Mouse (Mus musculus): Measurements from ENCODE around the gene Fcrlb.

Fcrlb gene

DNA sequence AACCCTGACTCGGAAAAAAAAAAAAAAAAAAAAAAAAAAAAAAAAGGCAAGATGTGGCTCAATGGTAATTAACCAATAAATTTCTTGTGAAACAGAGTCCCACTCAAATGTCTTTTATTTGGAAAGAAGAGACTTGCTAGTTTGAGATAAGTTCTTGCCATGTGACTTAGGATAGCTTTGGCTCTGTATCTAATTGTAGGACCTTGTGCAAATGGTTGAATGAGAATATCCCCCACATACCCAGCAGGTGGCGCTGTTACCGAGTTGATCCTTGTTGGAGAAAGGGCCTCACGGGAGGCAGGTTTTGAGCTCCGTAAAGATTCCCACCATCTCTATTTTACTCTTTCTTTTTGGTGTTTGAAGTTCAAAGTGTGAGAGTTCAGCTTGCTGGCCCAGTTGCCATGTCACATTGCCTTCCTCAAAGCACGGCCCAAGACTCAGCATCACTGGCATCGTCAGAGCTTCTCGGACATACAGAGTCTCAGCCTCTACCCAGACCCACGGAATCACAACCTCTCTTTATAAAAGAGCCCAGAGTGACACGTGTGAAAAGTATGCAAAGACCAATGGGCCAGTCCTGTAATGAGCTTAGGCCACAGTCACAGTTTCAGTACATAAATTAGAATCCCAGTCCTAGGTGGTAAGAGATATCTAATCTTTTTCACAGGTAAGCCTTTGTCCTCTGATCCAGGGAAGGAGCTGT, 11.1 kb downstream of the Fcrlb start:
- H3K9me3 ChIP-seq (ENCODE audit: low read length): no peaks in the 10 kb centered on the region
- TF ChIP-seq CTCF (conservative IDR thresholded peaks at IDR 0.05; ENCODE audit: low read length) (peak; percentile 67), POU5F1 (IDR thresholded peaks at IDR 0.05; ENCODE audit: borderline replicate concordance, low read length) (no peak), NANOG (IDR thresholded peaks at IDR 0.05; ENCODE audit: borderline replicate concordance, low read length) (no peak)
- peaks cover 23% of the 10 kb centered on the region for H3K4me1 ChIP-seq (replicated peaks; ENCODE audit: low read depth, low read length)
- H3K27me3 ChIP-seq (ENCODE audit: insufficient read depth, low read length): peaks cover 12% of the 10 kb centered on the region
- H3K36me3 ChIP-seq (ENCODE audit: insufficient read depth, low read length): no peaks in the 10 kb centered on the region
- H3K4me3 ChIP-seq (replicated peaks; ENCODE audit: low read length): no peak overlapping the region

DNA sequence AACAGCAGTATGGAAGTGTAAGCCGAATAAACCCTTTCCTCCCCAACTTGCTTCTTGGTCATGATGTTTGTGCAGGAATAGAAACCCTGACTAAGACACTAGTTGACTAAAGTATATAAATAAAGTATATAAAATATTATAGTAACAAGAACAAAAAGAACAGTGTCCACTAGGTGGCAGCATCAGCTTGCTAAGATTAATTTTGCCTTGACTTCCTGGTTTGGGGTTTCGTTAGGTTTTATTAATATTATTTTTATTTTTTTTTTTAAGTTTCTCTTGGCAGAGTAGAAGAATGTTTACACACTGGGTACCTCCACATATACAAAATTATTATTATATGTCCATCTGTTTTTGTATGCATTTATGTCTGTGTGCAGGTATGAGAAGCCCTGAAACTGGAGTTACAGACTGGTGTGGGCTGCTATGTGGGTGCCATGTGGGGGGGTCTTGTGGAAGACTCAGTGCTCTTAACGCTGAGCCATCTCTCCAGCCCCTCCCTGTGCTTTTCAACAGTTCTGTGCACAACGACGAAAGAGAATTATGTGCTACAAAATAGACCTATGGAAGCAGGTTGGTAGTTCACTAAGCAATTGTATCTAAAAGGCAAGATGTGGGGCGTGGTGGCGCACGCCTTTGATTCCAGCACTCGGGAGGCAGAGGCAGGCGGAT, 11.8 kb downstream of the Fcrlb start:
- no peak overlapping the region for H3K4me3 ChIP-seq (replicated peaks; ENCODE audit: low read length)
- H3K4me1 ChIP-seq (replicated peaks; ENCODE audit: low read depth, low read length): peaks cover 29% of the 10 kb centered on the region
- peaks cover 6% of the 10 kb centered on the region for H3K27me3 ChIP-seq (ENCODE audit: insufficient read depth, low read length)
- no peaks in the 10 kb centered on the region for H3K9me3 ChIP-seq (ENCODE audit: low read length)
- H3K36me3 ChIP-seq (ENCODE audit: insufficient read depth, low read length): no peaks in the 10 kb centered on the region
- no peak for TF ChIP-seq POU5F1 (IDR thresholded peaks at IDR 0.05; ENCODE audit: borderline replicate concordance, low read length)
- TF ChIP-seq CTCF (conservative IDR thresholded peaks at IDR 0.05; ENCODE audit: low read length): peak; percentile 28; the same call in 1 of the 2 replicates

- H3K9me3 ChIP-seq (ENCODE audit: low read length): no peaks in the 10 kb centered on the region
- H3K4me1 ChIP-seq (replicated peaks; ENCODE audit: low read depth, low read length): peaks cover 44% of the 10 kb centered on the region
- H3K36me3 ChIP-seq (ENCODE audit: insufficient read depth, low read length): no peaks in the 10 kb centered on the region
- no peak overlapping the region for H3K4me3 ChIP-seq (replicated peaks; ENCODE audit: low read length)
- H3K27me3 ChIP-seq (ENCODE audit: insufficient read depth, low read length): no peaks in the 10 kb centered on the region
- TF ChIP-seq POU5F1 (IDR thresholded peaks at IDR 0.05; ENCODE audit: borderline replicate concordance, low read length) (no peak), CTCF (conservative IDR thresholded peaks at IDR 0.05; ENCODE audit: low read length) (no peak), NANOG (IDR thresholded peaks at IDR 0.05; ENCODE audit: borderline replicate concordance, low read length) (no peak)
Measured at GRCm38 (mm10) chr1:170898413-170899075, 14.2 kb downstream of the Fcrlb start.

DNA sequence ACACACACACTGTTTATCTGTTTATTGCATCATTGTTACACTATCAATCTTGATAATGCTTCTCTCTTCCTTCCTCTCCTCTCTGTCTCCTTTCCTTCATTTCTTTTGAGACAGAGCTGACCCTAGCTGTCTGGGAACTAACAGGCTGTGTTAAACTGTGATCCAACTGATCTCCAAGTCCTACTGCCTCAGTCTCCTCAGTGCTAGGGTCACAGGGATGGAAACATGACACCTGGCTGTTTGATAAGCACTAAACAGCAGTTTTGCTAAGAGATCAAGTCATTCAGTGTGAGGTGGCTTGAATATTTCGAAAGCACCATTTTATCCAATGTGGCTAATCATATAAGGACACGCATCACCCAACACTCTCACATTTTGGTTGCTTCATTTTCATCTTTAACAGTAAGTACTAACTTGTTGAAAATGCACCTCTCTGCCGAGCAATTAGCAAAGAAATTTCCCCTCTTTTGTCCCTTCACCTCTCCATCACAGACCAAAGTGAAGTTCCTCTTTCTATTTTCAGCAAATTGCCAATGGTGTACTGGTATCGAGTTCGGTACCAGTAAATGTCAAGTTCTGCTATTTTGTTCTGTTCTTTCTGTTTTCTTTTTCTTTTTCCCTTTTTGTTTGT, 16.0 kb downstream of the Fcrlb start:
- TF ChIP-seq POU5F1 (IDR thresholded peaks at IDR 0.05; ENCODE audit: borderline replicate concordance, low read length) (no peak), NANOG (IDR thresholded peaks at IDR 0.05; ENCODE audit: borderline replicate concordance, low read length) (no peak), CTCF (conservative IDR thresholded peaks at IDR 0.05; ENCODE audit: low read length) (no peak)
- H3K4me1 ChIP-seq (replicated peaks; ENCODE audit: low read depth, low read length): peaks cover 53% of the 10 kb centered on the region
- H3K9me3 ChIP-seq (ENCODE audit: low read length): no peaks in the 10 kb centered on the region
- H3K36me3 ChIP-seq (ENCODE audit: insufficient read depth, low read length): no peaks in the 10 kb centered on the region
- H3K4me3 ChIP-seq (replicated peaks; ENCODE audit: low read length): no peak overlapping the region
- no peaks in the 10 kb centered on the region for H3K27me3 ChIP-seq (ENCODE audit: insufficient read depth, low read length)

DNA sequence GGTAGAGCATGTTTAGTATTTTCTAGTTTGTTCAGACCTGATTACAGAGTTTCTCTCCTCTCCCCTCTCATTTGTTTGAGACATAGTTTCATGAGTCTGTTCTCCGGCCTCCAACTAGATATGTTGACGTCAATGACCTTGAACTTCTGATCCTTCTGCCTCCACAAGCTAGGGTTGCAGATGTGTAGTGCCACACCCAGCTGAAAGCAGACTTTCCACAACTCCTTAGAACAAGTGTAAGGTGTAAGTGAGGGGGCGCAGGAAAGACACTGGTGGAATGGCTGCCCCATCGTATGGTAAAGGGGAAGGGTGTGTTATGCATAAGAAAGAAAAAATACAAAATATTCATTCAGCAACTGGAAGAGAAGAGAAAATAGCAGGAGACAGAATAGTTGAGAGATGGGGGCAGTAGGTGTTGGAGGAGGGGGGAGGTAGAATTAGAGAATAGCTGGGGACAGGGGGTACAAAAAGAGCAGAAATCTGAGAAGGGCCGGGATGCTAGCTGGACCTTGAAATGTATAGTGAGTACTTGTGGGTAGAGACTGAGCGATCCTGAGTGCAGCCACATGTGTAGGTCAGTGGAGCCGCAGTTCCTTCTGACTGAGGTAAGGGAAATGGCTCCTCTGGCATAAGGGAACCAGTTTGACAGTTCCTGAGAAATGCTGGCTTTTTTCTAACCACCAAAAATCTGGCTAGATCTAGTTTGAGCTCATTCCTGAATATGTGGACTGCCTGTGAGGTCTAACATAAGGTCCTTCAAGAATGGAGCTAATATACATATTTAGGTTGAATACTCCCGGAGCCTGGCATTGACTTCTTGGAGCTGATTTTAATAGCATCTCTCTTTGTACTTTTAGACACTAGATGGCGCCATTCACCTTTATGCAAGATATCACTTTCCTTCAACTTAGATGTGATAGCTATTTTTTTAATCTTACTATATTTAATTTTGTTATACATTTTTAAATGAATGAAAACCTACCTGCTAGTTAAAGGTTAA, 17.8 kb downstream of the Fcrlb start:
- TF ChIP-seq POU5F1 (IDR thresholded peaks at IDR 0.05; ENCODE audit: borderline replicate concordance, low read length): no peak
- TF ChIP-seq NANOG (IDR thresholded peaks at IDR 0.05; ENCODE audit: borderline replicate concordance, low read length): peak; percentile 9; the same call in 1 of the 2 replicates
- peak; percentile 59 for TF ChIP-seq CTCF (conservative IDR thresholded peaks at IDR 0.05; ENCODE audit: low read length)
- H3K27me3 ChIP-seq (ENCODE audit: insufficient read depth, low read length): no peaks in the 10 kb centered on the region

GRCm38 (mm10) chr1:170892279-170892678, 20.5 kb downstream of the Fcrlb start:
- Histone ChIP-seq H3K36me3 (ENCODE audit: insufficient read depth, low read length) (no peaks in the 10 kb centered on the region), H3K27me3 (ENCODE audit: insufficient read depth, low read length) (no peaks in the 10 kb centered on the region), H3K9me3 (ENCODE audit: low read length) (no peaks in the 10 kb centered on the region), H3K4me3 (replicated peaks; ENCODE audit: low read length) (no peak overlapping the region), H3K4me1 (replicated peaks; ENCODE audit: low read depth, low read length) (peaks cover 72% of the 10 kb centered on the region)
- TF ChIP-seq NANOG (IDR thresholded peaks at IDR 0.05; ENCODE audit: borderline replicate concordance, low read length) (no peak), CTCF (conservative IDR thresholded peaks at IDR 0.05; ENCODE audit: low read length) (no peak), POU5F1 (IDR thresholded peaks at IDR 0.05; ENCODE audit: borderline replicate concordance, low read length) (no peak)

More for the DNA sequence above, 17.8 kb downstream of the Fcrlb start:
- H3K9me3 ChIP-seq (ENCODE audit: low read length): no peaks in the 10 kb centered on the region
- H3K4me3 ChIP-seq (replicated peaks; ENCODE audit: low read length): 0 out of 2 replicates have a peak overlapping the region, but pooled peaks have one; percentile 13
- H3K36me3 ChIP-seq (ENCODE audit: insufficient read depth, low read length): no peaks in the 10 kb centered on the region
- H3K4me1 ChIP-seq (replicated peaks; ENCODE audit: low read depth, low read length): peaks cover 64% of the 10 kb centered on the region

- Histone ChIP-seq H3K27me3 (ENCODE audit: insufficient read depth, low read length) (no peaks in the 10 kb centered on the region), H3K4me1 (replicated peaks; ENCODE audit: low read depth, low read length) (peaks cover 68% of the 10 kb centered on the region), H3K4me3 (replicated peaks; ENCODE audit: low read length) (no peak overlapping the region), H3K9me3 (ENCODE audit: low read length) (no peaks in the 10 kb centered on the region), H3K36me3 (ENCODE audit: insufficient read depth, low read length) (no peaks in the 10 kb centered on the region)
- TF ChIP-seq NANOG (IDR thresholded peaks at IDR 0.05; ENCODE audit: borderline replicate concordance, low read length): no peak
- TF ChIP-seq CTCF (conservative IDR thresholded peaks at IDR 0.05; ENCODE audit: low read length): no peak
- no peak for TF ChIP-seq POU5F1 (IDR thresholded peaks at IDR 0.05; ENCODE audit: borderline replicate concordance, low read length)
Measured at GRCm38 (mm10) chr1:170891646-170892045, 21.1 kb downstream of the Fcrlb start.

Measured in E14TG2a.4 (cell line).